Mouse (Mus musculus): ENCODE data around the gene Sik3.

- TF ChIP-seq CTCF (IDR thresholded peaks at IDR 0.05; ENCODE audit: extremely low read depth, insufficient read depth, low read length) (no peak), POLR2A (IDR thresholded peaks at IDR 0.05; ENCODE audit: extremely low read depth, insufficient read depth, low read length) (no peak)
Measured at GRCm38 (mm10) chr9:46099107-46099506, 86.5 kb downstream of the Sik3 start.

All from cortical plate, adult 2 months (tissue).